Comparison of ENCODE assay signal across 8 mouse cellular contexts in the genomic region with DNA sequence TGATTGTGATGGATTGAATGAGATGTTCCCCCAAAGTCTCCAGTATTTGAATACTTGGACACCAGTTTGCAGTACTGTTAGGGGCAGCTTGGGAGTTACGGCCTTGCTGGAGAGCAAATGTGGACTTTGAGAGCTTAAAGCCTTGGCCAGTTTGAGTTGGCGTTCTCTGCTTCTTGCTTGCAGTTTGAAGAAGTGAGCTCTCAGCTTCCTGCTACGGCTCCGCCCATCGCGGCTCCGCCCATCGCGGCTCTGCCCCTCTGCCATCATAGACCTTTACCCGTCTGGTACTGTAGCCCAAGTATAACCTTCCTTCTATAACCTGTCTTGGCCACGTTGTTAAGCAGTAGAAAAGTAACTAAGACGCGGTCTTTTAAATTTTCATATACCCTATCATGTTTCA.
A peak's percentile ranks its signal among the peaks of the same experiment; 100 is the strongest.
DNase-seq lines count a peak whose midpoint lies in the region; ATAC-seq lines count a peak whose summit lies in the region.

No protein-coding gene starts in this region.

- 0 out of 2 replicates have a peak, but pooled peaks have one; percentile 34 for ATAC-seq in lung, embryonic 16.5 days (ENCODE audit: low read depth)
- ATAC-seq in stomach, embryonic 14.5 days (ENCODE audit: insufficient number of reproducible peaks, insufficient read depth, low FRiP score, low read depth): no peak

- 14% methylated on average over 13 of the region's 13 CpGs for WGBS in heart, embryonic 10.5 days
- 16% methylated on average over 13 of the region's 13 CpGs for WGBS in forebrain, embryonic 10.5 days
- WGBS in lung, embryonic 16.5 days: 13% methylated on average over 13 of the region's 13 CpGs
- whole genome bisulfite sequencing in stomach, embryonic 14.5 days: 17% methylated on average over 13 of the region's 13 CpGs

- H3K9ac ChIP-seq in lung, embryonic 16.5 days (ENCODE audit: low read length): peak overlapping the region; percentile 21; the same call in 1 of the 2 replicates
- no peak overlapping the region for H3K9ac ChIP-seq in stomach, embryonic 14.5 days (replicated peaks; ENCODE audit: low read depth, low read length)

- H3K4me3 ChIP-seq in heart, embryonic 10.5 days: peak overlapping the region; percentile 51
- H3K4me3 ChIP-seq in forebrain, embryonic 10.5 days: peak overlapping the region; percentile 49
- peak overlapping the region; percentile 33 for H3K4me3 ChIP-seq in lung, embryonic 16.5 days (ENCODE audit: low read length)
- H3K4me3 ChIP-seq in stomach, embryonic 14.5 days (ENCODE audit: low read depth, low read length): 0 out of 2 replicates have a peak overlapping the region, but pooled peaks have one; percentile 29

- peak overlapping the region; percentile 56 for H3K4me2 ChIP-seq in lung, embryonic 16.5 days (ENCODE audit: low read depth, low read length)
- H3K4me2 ChIP-seq in stomach, embryonic 14.5 days (replicated peaks; ENCODE audit: low read depth, low read length): peak overlapping the region; percentile 71

- no peaks in the 10 kb centered on the region for H3K27me3 ChIP-seq in heart, embryonic 10.5 days (ENCODE audit: insufficient read depth, poor library complexity, severe bottlenecking)
- H3K27me3 ChIP-seq in forebrain, embryonic 10.5 days (ENCODE audit: poor library complexity, severe bottlenecking): peaks cover 44% of the 10 kb centered on the region
- no peaks in the 10 kb centered on the region for H3K27me3 ChIP-seq in lung, embryonic 16.5 days (ENCODE audit: control insufficient read depth, insufficient read depth, low read depth, low read length)
- no peaks in the 10 kb centered on the region for H3K27me3 ChIP-seq in stomach, embryonic 14.5 days (ENCODE audit: control insufficient read depth, insufficient read depth, low read length)

- peaks cover 39% of the 10 kb centered on the region for H3K4me1 ChIP-seq in heart, embryonic 10.5 days
- peaks cover 22% of the 10 kb centered on the region for H3K4me1 ChIP-seq in forebrain, embryonic 10.5 days
- peaks cover 13% of the 10 kb centered on the region for H3K4me1 ChIP-seq in lung, embryonic 16.5 days (replicated peaks; ENCODE audit: control insufficient read depth, insufficient read depth, low read length)
- H3K4me1 ChIP-seq in stomach, embryonic 14.5 days (ENCODE audit: control insufficient read depth, insufficient read depth, low read length): no peaks in the 10 kb centered on the region

- H3K27ac ChIP-seq in heart, embryonic 10.5 days: peak overlapping the region; percentile 84
- no peak overlapping the region for H3K27ac ChIP-seq in forebrain, embryonic 10.5 days
- H3K27ac ChIP-seq in lung, embryonic 16.5 days (ENCODE audit: low read length): no peak overlapping the region
- H3K27ac ChIP-seq in stomach, embryonic 14.5 days (ENCODE audit: low read length): no peak overlapping the region

- no peaks in the 10 kb centered on the region for H3K36me3 ChIP-seq in heart, embryonic 10.5 days
- H3K36me3 ChIP-seq in forebrain, embryonic 10.5 days (replicated peaks): no peaks in the 10 kb centered on the region
- H3K36me3 ChIP-seq in lung, embryonic 16.5 days (ENCODE audit: control insufficient read depth, insufficient read depth, low read length): no peaks in the 10 kb centered on the region
- H3K36me3 ChIP-seq in stomach, embryonic 14.5 days (ENCODE audit: control insufficient read depth, insufficient read depth, low read length): no peaks in the 10 kb centered on the region

- H3K9me3 ChIP-seq in heart, embryonic 10.5 days: no peaks in the 10 kb centered on the region
- no peaks in the 10 kb centered on the region for H3K9me3 ChIP-seq in forebrain, embryonic 10.5 days
- no peaks in the 10 kb centered on the region for H3K9me3 ChIP-seq in lung, embryonic 16.5 days (ENCODE audit: control insufficient read depth, low read length)
- no peaks in the 10 kb centered on the region for H3K9me3 ChIP-seq in stomach, embryonic 14.5 days (ENCODE audit: control insufficient read depth, low read depth, low read length)

- no peak for DNase-seq in heart, embryonic 10.5 days (ENCODE audit: low spot score)
- no peak for DNase-seq in heart, adult 11 months
- DNase-seq in forebrain, embryonic 10.5 days (ENCODE audit: extremely low spot score, low spot score): no peak
- DNase-seq in kidney, adult 9 months: peak; percentile 71
- no peak for DNase-seq in layer of hippocampus, postnatal 36 days
- no peak for DNase-seq in layer of hippocampus, adult 18-20 months (ENCODE audit: low spot score in 2 of 2)
